Mouse (Mus musculus) midbrain, embryonic 14.5 days (tissue): Measurements from ENCODE around the gene Rrnad1. TPM values are rescaled to one million over a fixed set of nuclear protein-coding genes. Genes with fewer than 3 reads are reported as not detected.

Experiments
- polyA plus RNA-seq: library from polyadenylated mRNA; unstranded; fragments of >200 nt; fragmentation: Nextera tagmentation; extraction: Ambion mirVana; gene quantifications from 2 replicates; pipeline ENCODE4 v1.2.1, GENCODE M21; 2014

The Rrnad1 gene
- polyA plus RNA-seq, 1 experiment from 2014 or later: 19.1 TPM

Other genes starting within 250 kb of the Rrnad1 start
- gene Lrrc71, start 182.1 kb downstream of the Rrnad1 start, polyA plus RNA-seq: 0.49 and 0.50 TPM in 2 replicates
- 1.2 and 1.7 TPM in 2 replicates for gene Ntrk1, start 135.6 kb downstream of the Rrnad1 start, polyA plus RNA-seq
- gene Insrr, start 133.8 kb downstream of the Rrnad1 start, polyA plus RNA-seq: 0.13 and 0.97 TPM in 2 replicates
- 2.2 and 6.9 TPM in 2 replicates for gene Pear1, start 106.4 kb downstream of the Rrnad1 start, polyA plus RNA-seq
- 0.05 TPM in 1 of 2 replicates, not detected in the other for gene Sh2d2a, start 84.0 kb downstream of the Rrnad1 start, polyA plus RNA-seq
- gene Prcc, start 45.1 kb downstream of the Rrnad1 start, polyA plus RNA-seq: 17.4 and 22.5 TPM in 2 replicates
- gene Hdgf, start 24.4 kb downstream of the Rrnad1 start, polyA plus RNA-seq: 157 and 185 TPM in 2 replicates
- 55.8 and 56.3 TPM in 2 replicates for gene Mrpl24, start 11.2 kb downstream of the Rrnad1 start, polyA plus RNA-seq
- gene Isg20l2, start 403 bp downstream of the Rrnad1 start, polyA plus RNA-seq: 19.1 and 23.2 TPM in 2 replicates
- 28.3 and 42.4 TPM in 2 replicates for gene Crabp2, start 17.9 kb upstream of the Rrnad1 start, polyA plus RNA-seq
- gene Nes, start 40.4 kb upstream of the Rrnad1 start, polyA plus RNA-seq: 19.0 and 28.8 TPM in 2 replicates
- 34.3 and 49.7 TPM in 2 replicates for gene Bcan, start 69.5 kb upstream of the Rrnad1 start, polyA plus RNA-seq
- gene Hapln2, start 96.9 kb upstream of the Rrnad1 start, polyA plus RNA-seq: 0.47 and 0.57 TPM in 2 replicates
- gene Gpatch4, start 112.4 kb upstream of the Rrnad1 start, polyA plus RNA-seq: 22.9 and 30.3 TPM in 2 replicates
- 150 and 172 TPM in 2 replicates for gene Naxe, start 127.8 kb upstream of the Rrnad1 start, polyA plus RNA-seq
- not detected in 2 replicates for gene Ttc24, start 147.6 kb upstream of the Rrnad1 start, polyA plus RNA-seq
- gene Iqgap3, start 151.3 kb upstream of the Rrnad1 start, polyA plus RNA-seq: 2.7 and 3.5 TPM in 2 replicates
- gene Mef2d, start 211.7 kb upstream of the Rrnad1 start, polyA plus RNA-seq: 22.3 and 23.7 TPM in 2 replicates